In genomic region chr12:86724300-86724699, GRCm38 (mm10) we compare ENCODE assay signal across 30 mouse cellular contexts. TPM values are rescaled to one million over a fixed set of nuclear protein-coding genes. Genes with fewer than 3 reads are reported as not detected.
DNase-seq lines count a peak whose midpoint lies in the region; TF ChIP-seq lines count a peak whose summit lies in the region.
"Had no signal": no experiment of that assay in that cellular context is flagged by ENCODE, and none has a peak within 500 bp of the region (broad histone marks: within the 10 kb centered on the region; RNA-seq: fewer than 3 reads in every experiment).

No protein-coding gene starts in this region.

- no peak for TF ChIP-seq EP300 in heart, adult 2 months (IDR thresholded peaks at IDR 0.05; ENCODE audit: insufficient read depth, low read depth, low read length)

- no peak overlapping the region for H3K9ac ChIP-seq in heart, adult 2 months (ENCODE audit: low read depth, low read length)
- H3K9ac ChIP-seq: embryonic facial prominence, embryonic 12.5 days; liver, embryonic 13.5 days; stomach, embryonic 15.5 days had no signal

- H3K4me1 ChIP-seq in heart, adult 2 months (ENCODE audit: control insufficient read depth, insufficient read depth, low read length), result no peaks in the 10 kb centered on the region; the same call in none of the 2 replicates
- H3K4me1 ChIP-seq: stomach, embryonic 15.5 days had no signal

- DNase-seq in cerebellum, adult 9-11 months, result peak; percentile 44
- no peak for DNase-seq in cerebellum, adult 8-10 months
- peak; percentile 89 for DNase-seq in heart, adult 11 months
- DNase-seq in heart, adult 2 months, result no peak
- DNase-seq in layer of hippocampus, adult 9-11 months, result peak; percentile 38
- DNase-seq in layer of hippocampus, adult 8-10 months (ENCODE audit: low spot score in 2 of 2), result no peak
- peak; percentile 63 for DNase-seq in brain, embryonic 14.5 days (ENCODE audit: low read depth)
- DNase-seq: adrenal gland, postnatal 10 days; kidney, postnatal 25 days; liver, embryonic 13.5 days; lung, adult 2 months; lung, postnatal 14 days; right cerebral cortex, adult 18-20 months; right cerebral cortex, postnatal 4 days had no signal

- 89% methylated on average over 2 of the region's 2 CpGs for WGBS in heart, adult 2 months

- H3K27ac ChIP-seq in heart, adult 2 months, result no peak overlapping the region
- H3K27ac ChIP-seq: embryonic facial prominence, embryonic 12.5 days; hindbrain, postnatal 0 days; left cerebral cortex, adult 2 months; liver, embryonic 13.5 days; neural tube, embryonic 15.5 days; stomach, embryonic 15.5 days had no signal

- H3K36me3 ChIP-seq in heart, adult 2 months (ENCODE audit: control insufficient read depth, insufficient read depth, low read length), result no peaks in the 10 kb centered on the region
- H3K36me3 ChIP-seq: embryonic facial prominence, embryonic 12.5 days; liver, embryonic 13.5 days; stomach, embryonic 15.5 days had no signal

- no peak overlapping the region for H3K4me3 ChIP-seq in heart, adult 2 months
- H3K4me3 ChIP-seq: embryonic facial prominence, embryonic 12.5 days; erythroblast, embryonic 14.5 days; left cerebral cortex, adult 2 months; liver, embryonic 13.5 days; neural tube, embryonic 15.5 days; stomach, embryonic 15.5 days had no signal

- no peaks in the 10 kb centered on the region for H3K79me2 ChIP-seq in heart, adult 2 months (replicated peaks; ENCODE audit: control insufficient read depth, insufficient read depth, low read length)

- TF ChIP-seq POLR2A in heart, adult 2 months (IDR thresholded peaks at IDR 0.05; ENCODE audit: insufficient read depth, low read depth, low read length), result no peak
- no peak for TF ChIP-seq POLR2A in brain, embryonic 14.5 days (IDR thresholded peaks at IDR 0.05; ENCODE audit: borderline replicate concordance, extremely low read depth, insufficient read depth, insufficient read length, poor library complexity, severe bottlenecking)

- no peak for TF ChIP-seq CTCF in heart, adult 2 months (IDR thresholded peaks at IDR 0.05)
- no peak for TF ChIP-seq CTCF in brain, embryonic 14.5 days (IDR thresholded peaks at IDR 0.05; ENCODE audit: borderline replicate concordance, extremely low read depth, insufficient read depth, insufficient read length)

- H3K27me3 ChIP-seq in heart, adult 2 months (ENCODE audit: control insufficient read depth, insufficient read depth, low read length), result no peaks in the 10 kb centered on the region
- H3K27me3 ChIP-seq: embryonic facial prominence, embryonic 12.5 days; liver, embryonic 13.5 days; neural tube, embryonic 15.5 days; stomach, embryonic 15.5 days had no signal

- intact Hi-C loops in heart, adult 2 months (cut with DNase I), result no loop called here

RNA-seq across cellular contexts. Expression of gene Angel1, which starts 2.0 kb away (rescaled TPM):
- 1 to 10 TPM; 2.7 to 3.5 TPM for total RNA-seq in heart, adult 2 months (2021)
- polyA plus RNA-seq in heart, adult 2 months (2012; rRNA removed), result 6.1 and 7.4 TPM in 2 replicates
- 1 to 10 TPM; 5.4 to 8.3 (median 7.1) TPM for total RNA-seq in layer of hippocampus, adult 8-10 months (2022)
- 17.3 and 17.8 TPM in 2 replicates for polyA plus RNA-seq in brain, embryonic 14.5 days (2012; rRNA removed)

RNA-seq across cellular contexts. Expression of gene Lrrc74a, which starts 9.9 kb away (rescaled TPM):
- total RNA-seq in heart, adult 2 months (2021), result not detected
- polyA plus RNA-seq in heart, adult 2 months (2012; rRNA removed), result not detected in 2 replicates
- not detected for total RNA-seq in layer of hippocampus, adult 8-10 months (2022)
- polyA plus RNA-seq in brain, embryonic 14.5 days (2012; rRNA removed), result not detected in 2 replicates
- total RNA-seq: adrenal gland, postnatal 10 days; gastrocnemius, adult 8-10 months; hematopoietic stem cell, adult 5-6 weeks; hindbrain, postnatal 0 days; left cerebral cortex, adult 2 months; left cerebral cortex, postnatal 36 days; megakaryocyte progenitor cell, adult 5-6 weeks; midbrain, postnatal 0 days had no signal
- polyA plus RNA-seq: embryonic facial prominence, embryonic 12.5 days; erythroblast, embryonic 14.5 days; heart, embryonic 16.5 days; hindbrain, postnatal 0 days; intestine, embryonic 16.5 days; kidney, embryonic 14.5 days; limb, embryonic 14.5 days; liver, embryonic 13.5 days; lung, adult 2 months; midbrain, embryonic 11.5 days; midbrain, postnatal 0 days; neural tube, embryonic 15.5 days; stomach, embryonic 15.5 days had no signal

RNA-seq across cellular contexts. Expression of gene Vash1, which starts 45.8 kb away (rescaled TPM):
- 10 to 100 TPM; 10.0 to 14.8 TPM for total RNA-seq in heart, adult 2 months (2021)
- 6.4 and 9.3 TPM in 2 replicates for polyA plus RNA-seq in heart, adult 2 months (2012; rRNA removed)
- total RNA-seq in layer of hippocampus, adult 8-10 months (2022), result 10 to 100 TPM; 32.8 to 42.2 (median 37.2) TPM
- 41.9 and 59.6 TPM in 2 replicates for polyA plus RNA-seq in brain, embryonic 14.5 days (2012; rRNA removed)
- polyA plus RNA-seq: erythroblast, embryonic 14.5 days had no signal

Comparison
In these comparisons a context has a peak if more than half of its experiments do, and no peak if none do; other contexts are left out.
1. DNase-seq: peak in cerebellum, adult 9-11 months (single experiment), heart, adult 11 months (single experiment), layer of hippocampus, adult 9-11 months (single experiment) and brain, embryonic 14.5 days (single experiment); none in cerebellum, adult 8-10 months (single experiment), heart, adult 2 months (0 of 2) and layer of hippocampus, adult 8-10 months (0 of 2).